Mouse (Mus musculus) B cell, adult 2 months (primary cell): Measurements from ENCODE around the gene Npepps.

Source experiments
- DNase-seq, 2 experiments: peaks; one replicate each; pipeline ENCODE4 v3.0.0; 2022

Gene Npepps

DNA sequence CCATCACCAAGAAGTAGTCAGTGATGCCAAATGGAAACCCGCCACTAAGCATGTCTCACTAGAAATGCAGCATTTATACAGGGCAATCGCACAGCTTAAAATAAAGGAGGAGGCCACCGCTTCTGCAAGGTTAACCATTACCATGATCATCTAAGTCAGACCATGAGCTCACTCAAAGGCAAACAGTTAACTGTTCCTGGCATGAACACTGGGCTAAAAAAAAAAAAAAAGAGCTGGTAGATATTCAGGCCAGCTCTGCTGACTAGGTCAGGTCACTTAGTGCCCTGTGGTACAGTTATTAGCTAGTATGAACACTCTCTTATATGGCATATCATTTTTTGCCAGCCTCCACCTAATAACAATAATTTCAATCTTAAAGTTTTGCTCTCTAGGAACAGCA lies 98.0 kb downstream of the Npepps start:
- no peak for DNase-seq

DNA sequence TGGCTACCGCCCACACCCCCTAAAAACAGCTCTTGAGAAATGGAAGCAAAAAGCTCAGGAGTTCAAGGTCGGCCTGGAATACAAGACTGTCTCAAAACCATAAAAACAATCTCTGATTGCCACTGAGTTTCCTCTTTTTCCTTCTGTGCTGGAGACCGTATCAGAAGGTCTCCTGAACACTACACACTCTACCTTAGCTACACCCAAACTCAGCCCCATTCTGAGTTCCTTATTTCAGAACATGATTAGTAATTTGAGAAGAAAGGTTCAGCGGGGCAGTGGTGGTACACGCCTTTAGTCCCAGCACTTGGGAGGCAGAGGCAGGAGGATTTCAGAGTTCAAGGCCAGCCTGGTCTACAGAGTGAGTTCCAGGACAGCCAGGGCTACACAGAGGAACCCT lies 99.4 kb downstream of the Npepps start:
- DNase-seq = no peak

DNA sequence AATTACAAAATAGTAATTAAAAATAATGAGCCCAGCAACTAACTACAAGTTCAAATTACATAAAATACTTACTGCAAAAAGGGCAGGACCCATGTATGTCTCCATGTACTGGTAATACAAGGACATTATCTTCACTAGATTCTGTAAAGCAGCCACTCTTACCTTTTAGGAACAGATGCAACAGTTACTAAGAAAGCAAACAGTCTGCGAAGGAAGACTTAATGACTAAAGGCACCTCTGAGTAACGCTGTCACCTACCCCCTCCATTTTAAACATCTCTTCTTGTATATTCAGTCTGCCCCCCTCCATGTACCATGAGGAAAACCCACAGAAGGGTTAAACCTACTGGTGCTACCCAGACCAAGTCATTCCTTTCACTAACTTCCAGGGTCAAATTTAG lies 102.2 kb downstream of the Npepps start:
- no peak for DNase-seq

DNA sequence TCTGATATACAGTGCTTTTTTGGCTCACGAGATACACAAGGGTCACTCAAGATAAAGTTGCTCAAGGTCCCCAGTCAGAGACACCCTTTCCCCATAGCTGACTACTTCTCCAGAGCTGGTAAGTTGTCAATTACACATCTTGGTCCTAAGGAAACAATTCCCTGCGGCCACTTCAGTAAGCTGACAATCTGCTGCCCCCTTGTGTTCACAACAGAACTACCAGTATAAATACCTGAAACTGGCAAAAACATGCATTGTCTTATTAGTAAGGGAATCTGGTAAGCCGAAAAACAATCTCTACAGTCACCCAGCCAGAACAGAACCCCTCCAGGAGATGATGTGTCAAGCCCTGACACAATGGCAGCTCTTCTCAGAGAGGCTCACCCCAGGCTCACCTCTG lies 103.6 kb downstream of the Npepps start:
- peak; percentile 61 to 65 for DNase-seq

DNA sequence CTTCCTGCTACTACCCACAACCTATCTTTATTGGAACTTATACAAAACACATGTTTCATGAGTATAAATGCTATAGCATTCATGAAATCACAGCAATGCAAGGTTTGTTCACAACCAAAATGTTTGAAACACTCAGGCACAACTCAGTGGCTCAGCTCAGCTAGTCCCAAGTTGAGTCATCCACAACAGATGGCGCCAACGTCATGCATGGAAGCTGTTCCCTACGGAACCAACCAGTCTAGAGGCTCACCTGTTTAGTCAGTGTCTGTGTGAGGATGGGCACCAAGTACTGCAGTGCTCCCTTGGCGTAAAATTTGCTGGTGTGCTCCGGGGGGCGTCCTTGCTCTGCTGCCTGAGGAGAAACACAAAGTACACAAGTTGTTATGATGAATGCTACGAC lies 104.9 kb downstream of the Npepps start:
- no peak for DNase-seq

DNA sequence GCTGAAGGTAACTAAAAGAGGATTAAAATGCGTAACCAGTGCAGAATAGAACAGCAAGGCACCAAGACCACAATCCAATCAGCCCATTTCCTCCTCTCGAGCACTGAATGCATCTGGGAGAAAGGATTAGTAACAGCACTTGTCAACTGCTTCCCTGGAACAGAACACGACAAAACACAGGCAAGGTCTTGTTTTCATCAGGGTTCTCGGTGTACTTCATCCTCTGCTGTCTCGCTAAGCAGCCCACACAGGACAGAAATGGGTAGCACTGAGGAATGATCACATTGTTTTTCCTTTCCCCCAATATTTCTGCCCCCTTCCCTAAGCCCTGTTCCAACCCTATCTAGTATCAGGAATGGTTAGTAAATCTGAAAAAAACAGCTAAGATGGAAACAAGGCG lies 120.1 kb downstream of the Npepps start:
- DNase-seq = no peak

DNA sequence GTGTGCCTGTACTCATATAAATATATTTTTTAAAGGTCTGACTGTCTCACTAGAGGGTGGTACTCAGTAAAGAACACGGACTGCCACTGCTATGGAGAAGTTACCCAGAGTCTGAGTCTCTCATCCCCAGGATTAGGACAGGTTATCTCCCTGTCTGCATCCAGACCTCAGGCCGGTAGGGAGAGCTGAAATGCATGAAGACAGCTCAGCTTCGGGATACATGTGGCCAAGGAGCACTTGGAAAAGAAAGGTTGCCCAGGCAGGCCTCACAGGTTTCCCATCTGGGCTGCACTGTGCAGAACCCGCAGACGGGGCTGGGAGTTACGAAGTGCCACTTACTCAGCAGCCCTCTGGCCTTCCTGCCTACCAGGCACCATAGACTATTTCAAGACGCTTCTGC lies 123.4 kb downstream of the Npepps start:
- DNase-seq = no peak
